Mouse (Mus musculus) testis, adult 2 months (tissue): ENCODE results near the gene Comt.

ENCODE experiments used
- CTCF ChIP-seq: fragments of 200-500 bp; IDR thresholded peaks from 2 replicates; pipeline ENCODE4 v1.5.1; 2012; ENCODE audit warnings: low read depth, mild to moderate bottlenecking, inconsistent platforms, low read length, moderate library complexity; ENCODE audit not compliant: control insufficient read depth, insufficient read depth, insufficient replicate concordance
- POLR2A ChIP-seq: fragments of 200-500 bp; IDR thresholded peaks from 2 replicates; pipeline ENCODE4 v1.6.1; 2012; ENCODE audit warnings: low read depth, mild to moderate bottlenecking, inconsistent platforms, low read length, moderate library complexity; ENCODE audit not compliant: control insufficient read depth

DNA sequence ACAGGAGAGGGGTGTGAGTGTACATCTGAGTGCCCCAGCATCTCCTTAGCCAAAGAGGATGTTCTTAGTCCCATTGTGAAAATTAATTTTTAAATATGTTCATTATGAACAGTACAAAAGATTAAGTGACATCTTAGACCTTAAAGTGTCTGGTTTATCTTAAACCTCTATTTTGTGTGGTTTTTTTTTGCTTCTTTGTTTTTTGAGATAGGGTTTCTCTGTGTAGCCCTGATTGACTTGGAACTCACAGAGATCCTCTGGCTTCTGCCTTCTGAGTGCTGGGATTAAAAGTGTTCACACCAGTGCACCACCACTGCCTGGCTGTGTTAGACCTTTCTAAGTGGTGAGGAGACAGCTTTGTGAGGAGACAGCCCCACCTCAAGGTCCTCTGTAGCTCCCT, 32.0 kb upstream of the Comt start:
- TF ChIP-seq CTCF, result no peak
- TF ChIP-seq POLR2A, result no peak
